Mouse (Mus musculus): ENCODE measurements around the gene Gh. TPM values are rescaled to one million over a fixed set of nuclear protein-coding genes. Genes with fewer than 3 reads are reported as not detected.
"Not testable (repeated sequence)": the region's sequence is repeated elsewhere in the genome, so short reads cannot be mapped to it uniquely, and the experiment has no call there.

Gh gene
- not detected for polyA plus RNA-seq (2017; shearing (Covaris generic))

DNA sequence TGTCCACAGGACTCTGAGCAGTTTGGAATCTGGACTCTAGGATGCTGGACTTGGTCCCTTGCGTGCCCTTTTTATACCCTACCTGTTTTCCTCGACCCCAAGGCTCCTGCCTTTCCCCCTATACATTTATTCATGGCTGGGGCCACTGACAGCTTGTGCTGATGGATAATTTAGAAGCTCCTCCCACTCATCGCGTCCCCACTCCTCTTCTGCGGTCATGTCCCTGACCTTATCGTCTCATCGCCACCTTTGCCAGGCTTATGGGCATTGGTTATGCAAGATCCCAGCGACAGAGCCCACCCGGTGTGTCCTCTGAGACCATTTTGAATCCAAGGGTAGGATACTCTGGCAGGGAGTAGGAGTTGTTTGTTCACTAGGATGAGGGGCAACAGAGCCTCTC is at the start of gene Gh:
TSS of gene Gh (minus strand) at position 101 of the 400 bp plus-strand sequence.
- no peak for ATAC-seq

DNA sequence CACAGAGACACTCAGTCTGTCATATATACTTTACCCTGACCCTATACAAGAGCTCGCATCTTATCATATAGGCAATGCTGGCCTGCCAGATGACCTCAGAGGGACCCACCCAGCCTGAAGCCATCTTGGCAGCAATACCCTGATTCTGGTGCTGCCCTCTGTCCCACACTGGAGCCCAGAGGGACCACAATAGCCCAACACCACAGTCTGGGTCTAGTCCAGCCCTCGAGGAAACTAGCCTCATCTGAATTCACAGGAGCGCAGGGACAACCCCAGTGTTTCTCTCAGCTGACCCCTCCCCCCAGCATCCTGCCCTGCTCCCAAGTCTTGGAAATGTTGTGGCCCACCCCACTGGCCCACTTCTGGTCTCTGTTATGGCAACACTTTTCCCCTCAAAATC is 49.6 kb upstream of the Gh start:
- no peak for ATAC-seq

DNA sequence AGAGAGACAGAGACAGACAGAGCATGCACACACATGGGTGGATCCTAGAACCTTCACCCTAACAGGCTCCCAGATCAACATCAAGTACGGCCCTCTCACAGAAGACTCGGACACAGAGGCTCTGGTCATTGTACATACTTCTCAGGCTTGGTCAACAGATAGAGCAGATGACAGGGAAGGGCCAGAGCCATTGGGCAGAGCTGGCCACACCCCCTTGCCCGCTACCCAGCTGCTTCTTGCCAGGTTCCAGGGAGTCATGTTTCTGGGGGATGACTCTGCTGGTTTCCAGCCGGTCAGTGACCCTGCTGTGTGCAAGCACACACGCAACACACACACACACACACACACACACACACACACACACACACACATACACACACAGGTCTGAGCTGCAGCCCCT is 49.2 kb upstream of the Gh start:
- no peak for ATAC-seq

DNA sequence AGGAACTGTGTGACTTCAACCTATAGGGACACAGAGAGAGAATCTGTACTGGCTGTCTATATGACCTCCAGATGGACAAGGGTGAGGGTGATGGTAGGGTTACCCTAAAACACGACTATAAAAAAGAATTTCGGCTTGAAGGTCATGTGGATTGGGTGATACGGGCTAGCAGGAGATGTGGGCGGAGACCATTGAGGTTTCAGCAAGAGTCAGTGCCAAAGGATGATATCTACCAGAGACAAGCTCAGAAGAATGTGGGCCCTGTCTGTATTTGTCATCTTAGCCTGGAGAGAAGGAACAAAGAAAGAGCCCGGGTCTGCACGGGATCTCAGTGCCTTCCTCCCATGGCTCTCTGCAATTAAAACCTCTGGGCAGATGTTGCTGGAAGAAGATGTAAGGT is 48.1 kb upstream of the Gh start:
- no peak for ATAC-seq

DNA sequence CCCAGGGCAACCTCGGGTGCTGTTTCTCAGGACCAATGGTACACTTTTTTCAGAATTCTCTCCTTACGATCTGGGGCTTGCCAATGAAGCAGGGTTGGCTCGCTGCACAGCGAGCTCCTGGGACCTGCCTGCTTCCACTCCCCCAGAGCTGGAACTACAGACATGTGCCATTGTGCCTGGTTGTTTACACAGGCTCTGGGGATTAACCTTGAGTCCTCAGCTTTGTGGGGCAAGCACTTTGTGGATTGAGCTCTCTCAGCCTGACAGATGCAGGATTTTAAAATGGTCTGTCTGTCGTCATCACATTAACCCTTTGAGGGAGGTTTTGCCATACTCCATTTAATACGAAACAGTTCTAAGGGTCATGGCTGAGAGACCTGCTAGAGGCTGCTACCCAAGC is 43.2 kb upstream of the Gh start:
- ATAC-seq = no peak

DNA sequence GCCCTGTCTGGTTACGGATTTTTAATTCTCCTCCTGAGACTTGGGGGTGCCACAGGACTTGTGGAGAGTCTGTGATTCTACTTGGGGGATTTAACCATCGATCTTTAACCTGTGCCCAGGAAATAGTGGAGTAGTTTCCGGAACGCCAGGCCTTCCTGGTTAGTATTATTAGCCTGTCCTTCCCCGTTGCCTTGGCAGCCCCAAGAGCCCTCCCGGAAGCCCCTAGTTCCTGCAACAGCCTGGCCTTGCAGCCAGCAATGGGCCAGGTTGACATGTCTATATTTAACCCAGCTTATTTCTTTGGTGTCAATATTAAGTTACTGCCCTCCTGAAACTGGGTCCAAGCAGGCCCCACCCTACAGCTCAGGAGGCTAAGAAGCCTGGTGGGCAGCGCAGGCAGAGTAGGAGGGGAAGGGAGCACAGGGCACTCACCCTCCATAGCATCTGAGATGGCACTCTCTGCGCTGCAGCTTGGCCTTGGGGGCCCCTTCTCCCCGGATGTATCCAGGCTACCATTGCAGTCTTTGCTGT is 39.4 kb upstream of the Gh start:
- ATAC-seq = no peak

DNA sequence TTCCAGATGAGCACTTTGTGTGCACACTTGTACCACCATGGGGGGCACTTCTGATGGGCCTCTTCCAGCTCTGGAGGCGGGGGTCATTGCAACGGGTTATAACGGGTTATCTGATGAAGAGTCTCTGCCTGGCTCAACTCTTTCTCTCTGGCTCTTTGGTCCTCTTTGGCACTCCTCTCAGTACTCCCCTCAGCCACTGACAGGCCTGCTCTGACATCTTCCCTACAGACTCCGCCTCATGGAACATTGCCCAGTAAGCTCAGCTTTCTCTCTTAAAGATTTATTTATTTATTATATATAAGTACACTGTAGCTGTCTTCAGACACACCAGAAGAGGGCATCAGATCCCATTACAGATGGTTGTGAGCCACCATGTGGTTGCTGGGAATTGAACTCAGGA is 37.7 kb upstream of the Gh start:
- not testable (repeated sequence) for ATAC-seq

DNA sequence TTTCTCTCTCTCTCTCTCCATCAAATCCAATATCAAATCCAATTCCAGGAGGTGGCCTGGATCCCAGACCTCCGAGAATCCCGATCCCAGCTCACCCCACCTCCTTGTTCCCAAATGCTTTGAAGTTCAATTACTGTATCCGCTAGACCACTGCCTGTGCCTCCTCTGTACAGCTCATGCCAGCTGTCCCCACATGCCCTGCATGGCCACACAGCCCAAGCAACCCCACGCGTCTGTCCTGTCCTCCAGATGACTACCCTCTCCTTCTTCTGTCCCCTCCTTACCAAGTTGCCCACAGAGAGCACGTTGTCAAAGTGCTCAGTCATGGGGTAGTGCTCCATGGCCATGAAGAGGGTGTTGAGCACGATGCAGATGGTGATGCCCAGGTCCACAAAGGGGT is 37.2 kb upstream of the Gh start:
- no peak for ATAC-seq

DNA sequence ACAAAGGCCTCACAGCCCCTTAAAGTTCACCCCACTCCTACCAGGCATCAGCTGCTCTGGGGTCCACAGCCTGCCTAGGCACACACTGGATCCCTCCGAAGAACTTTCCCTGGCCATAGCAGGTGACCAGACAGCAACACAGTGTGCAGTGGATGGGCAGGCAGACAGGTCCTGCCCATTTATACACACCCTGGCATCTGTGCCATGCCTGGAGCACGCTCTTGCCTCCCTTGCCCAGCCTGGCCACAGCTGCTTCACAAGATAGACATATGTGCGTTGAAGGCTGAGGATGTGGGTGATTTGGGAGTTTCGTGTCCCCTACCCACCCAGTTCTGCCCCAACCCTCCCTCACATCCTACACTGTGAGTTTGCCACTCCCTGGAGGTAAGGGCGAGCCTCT is 36.4 kb upstream of the Gh start:
- no peak for ATAC-seq

DNA sequence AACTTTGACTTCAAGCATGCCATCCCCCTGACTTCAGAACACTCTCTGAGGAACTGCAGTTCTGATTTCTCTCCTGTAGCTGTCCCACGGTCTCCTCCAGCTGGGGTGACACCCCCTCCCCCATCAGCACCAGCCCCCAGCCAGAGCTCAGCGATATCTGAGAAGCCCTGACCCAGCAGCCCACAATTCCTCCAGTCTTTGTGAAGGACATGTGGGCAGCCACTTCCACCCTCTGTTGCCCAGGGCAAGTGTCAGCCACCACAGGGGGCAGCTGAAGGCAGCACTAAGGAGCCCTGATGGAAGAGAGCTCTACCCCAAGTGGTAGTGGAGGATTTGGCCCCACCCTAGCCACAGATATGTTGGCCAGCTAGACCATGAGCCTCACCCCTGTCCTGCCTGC is 32.4 kb upstream of the Gh start:
- no peak for ATAC-seq

DNA sequence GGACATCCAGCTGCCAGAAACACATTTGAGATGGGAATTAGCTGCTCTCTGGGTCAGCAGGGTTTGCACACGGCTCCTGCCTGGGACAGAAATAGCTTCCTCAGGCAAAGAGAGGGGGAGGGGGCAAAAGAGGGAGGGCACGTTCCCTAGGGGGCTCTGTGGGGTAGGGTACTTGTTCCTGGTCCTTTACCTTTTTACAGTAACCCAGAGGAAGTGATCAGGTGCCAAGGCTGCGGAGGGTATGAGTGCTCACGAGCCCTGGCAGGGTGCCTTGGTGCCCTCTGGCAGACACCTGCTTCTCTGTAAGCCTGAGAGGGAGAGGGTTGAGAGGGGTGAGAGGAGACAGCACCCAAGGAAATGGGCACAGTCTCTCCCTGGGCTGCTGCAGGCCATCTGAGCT is 30.8 kb upstream of the Gh start:
- no peak for ATAC-seq

DNA sequence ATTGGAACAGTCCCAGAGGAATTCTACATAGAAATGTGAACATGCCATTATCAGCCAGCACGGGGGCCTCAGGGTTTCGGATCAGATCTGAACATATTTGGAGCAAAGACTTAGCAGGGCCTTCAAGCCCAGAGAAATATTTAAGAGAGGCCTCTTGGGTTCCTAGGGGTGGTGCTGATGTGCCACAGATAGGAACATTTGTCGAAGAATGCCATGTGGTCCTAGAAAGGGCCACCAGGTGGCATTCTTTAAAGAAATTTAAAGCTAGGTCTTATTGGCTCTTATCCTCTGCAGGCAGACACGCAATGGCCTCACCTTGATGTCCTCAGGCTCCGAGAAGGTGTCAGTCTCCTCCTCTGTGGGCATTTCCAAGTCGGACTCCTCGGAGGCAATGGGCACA is 28.0 kb upstream of the Gh start:
- peak; percentile 84 for ATAC-seq

DNA sequence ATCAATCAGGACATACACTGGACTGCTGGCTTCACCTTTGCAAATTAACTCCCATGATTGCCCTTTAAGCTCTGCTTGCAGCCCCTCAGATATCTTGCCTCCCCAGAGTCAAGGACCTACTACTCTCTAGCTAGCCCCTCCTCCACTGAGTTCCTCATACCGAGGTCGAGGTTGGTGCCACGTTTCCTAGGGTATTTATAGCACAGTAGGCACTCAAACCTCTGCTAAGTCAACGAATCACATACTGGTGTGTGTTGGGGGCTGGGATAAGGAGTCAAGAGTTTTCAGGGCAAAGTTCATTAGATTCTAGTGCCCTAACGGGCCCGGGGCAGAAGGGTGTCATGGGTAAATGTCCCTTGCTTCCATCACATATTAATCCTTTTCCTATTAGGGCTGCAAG is 27.5 kb upstream of the Gh start:
- ATAC-seq = no peak

DNA sequence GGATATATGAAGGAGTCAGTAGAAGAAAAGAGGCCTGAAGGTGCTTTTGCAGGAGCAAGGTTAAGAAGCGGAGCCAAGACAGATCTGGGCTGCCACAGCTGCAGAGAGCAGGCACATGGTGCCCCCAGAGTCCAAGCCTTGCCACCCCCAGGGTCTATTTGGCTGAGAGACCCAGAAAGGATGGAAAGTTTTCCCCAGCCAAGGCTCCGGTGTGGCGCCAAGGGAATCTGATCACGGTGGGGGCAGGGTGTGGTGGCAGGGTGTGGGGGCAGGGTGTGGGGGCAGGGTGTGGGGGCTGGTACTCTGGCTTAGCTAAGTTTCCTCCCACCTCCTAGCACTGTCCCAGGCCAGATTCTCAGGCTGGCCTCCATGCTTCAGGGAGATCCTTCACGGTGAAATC is 26.9 kb upstream of the Gh start:
- no peak for ATAC-seq

DNA sequence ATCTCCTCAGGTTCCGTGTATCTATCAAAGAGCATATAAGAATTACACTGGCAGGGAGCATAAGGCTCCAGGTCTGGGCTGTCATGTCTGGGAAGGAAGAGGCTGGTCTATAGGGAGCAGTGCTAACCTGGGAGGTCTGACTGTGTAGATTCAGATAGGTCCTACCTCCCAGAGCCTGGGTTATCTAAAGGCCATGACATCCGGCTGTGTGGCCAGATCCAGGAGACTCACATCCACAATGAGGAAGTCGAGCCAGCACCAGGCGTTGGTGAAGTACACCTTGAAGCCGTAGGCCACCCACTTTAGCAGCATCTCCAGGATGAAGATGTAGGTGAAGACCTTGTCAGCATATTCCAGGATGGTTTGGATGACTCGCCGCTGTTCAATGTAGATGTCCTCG is 24.8 kb upstream of the Gh start:
- no peak for ATAC-seq

DNA sequence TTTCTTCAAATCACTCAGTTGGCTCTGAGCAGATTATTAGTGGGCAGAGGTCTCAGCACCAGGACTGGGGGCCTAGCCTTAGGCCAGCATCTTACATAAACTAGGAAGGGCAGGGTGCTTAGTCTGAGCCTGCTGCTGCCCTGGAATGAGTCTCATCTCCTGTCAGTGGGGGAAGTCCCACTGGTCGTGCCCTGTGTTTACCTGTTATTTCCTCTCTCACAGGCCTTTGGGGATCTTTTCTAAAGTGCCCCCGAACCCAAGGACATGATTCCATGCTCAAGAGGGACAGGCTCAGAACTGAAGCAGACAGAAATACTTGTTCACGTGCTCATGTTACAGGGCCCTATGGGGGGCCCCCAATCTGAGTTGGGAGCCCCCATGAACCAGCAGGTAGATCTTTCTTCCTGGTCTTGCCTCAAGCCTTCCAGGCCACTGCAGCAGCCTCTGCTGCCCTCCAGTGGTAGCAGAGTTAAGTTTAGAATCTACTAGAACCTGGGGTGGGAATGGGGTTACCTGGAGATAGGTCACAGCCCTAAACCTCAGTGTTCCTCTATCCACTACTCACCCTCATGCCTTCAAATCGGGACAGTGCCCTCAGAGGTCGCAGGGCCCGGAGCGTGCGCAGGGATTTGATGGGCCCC is 24.0 kb upstream of the Gh start:
- ATAC-seq = no peak

DNA sequence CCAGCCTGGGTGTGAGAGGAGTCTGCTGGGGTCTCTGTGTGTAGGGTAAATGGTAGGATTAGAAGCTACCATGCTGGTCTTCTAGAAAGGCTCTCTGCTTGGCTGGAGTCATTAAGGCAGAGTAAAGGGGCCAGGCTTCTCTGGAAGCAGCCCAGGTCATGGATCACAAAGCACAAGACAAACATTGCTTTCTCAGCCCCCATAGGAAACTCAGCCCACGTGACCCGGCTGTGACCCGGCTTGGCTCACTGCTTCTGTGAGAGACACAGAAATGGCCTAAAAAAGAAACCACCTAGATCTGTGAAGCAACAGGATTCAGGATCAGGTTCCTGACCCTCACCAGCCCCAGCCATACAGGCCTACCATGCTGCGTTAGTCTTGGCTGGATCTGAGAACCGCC is 23.2 kb upstream of the Gh start:
- ATAC-seq = no peak

DNA sequence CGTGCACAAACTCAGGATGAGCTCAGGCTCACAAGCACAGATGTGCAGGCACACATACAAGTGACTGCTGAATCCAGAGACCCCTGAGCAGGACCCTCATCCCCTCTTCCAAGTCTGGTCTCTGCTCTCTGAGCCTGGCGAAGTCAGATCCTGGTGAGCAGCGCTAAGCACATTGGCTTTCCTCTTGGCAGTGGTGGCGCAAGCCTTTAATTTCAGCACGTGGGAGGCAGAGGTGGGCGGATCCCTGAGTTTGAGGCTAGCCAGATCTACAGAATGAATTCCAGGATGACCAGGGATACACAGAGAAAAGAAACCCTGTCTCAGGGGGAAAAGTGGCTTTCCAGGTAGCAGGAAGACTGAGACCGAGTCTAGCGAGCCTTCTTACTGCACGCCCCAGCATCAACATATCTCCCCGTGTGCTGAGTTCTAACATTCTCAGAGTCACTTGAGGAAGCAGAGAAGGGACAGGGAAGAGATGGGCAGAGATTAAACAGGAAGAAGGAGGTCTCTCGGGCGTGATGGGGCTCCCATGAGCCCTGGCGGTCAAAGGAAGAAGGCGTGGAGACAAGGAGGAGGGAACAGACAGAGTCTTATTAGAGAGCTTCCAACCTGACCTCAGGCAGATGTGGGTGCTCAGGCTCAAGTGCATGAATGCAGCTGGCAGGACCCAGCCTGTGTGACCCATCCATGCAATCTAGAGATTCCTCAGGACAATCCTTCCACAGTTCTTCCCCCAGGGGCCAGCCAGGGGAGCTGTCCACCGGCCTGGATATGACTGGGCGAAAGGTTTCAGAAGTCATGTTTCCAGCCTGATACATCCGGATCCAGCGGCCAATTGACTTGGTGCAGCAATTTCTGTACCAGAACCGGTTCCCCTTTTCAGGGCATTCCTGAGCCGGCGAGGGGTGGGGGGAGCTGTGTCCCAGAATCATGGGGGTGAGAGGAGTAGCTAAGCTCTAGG is 17.0 kb upstream of the Gh start:
- ATAC-seq = no peak

DNA sequence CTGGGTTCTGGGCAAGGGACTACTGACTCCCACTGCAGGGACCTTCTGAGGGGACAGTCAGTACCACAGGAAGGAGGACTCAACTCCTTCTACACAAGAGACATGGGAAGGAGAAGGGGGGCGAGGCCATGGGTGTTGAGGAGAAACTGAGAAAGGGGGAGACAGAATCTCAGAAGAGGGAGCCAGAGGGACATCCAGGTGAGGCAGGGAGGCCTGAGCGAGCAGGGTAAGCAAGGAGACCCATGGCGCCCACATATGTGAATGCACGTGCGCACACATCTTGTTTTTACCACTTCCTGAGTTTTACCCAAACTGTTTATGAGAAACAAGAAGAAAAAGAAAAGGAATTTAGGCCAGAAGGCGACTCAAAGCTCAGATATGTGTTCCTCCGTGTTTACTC is 16.1 kb upstream of the Gh start:
- ATAC-seq = peak; percentile 28

DNA sequence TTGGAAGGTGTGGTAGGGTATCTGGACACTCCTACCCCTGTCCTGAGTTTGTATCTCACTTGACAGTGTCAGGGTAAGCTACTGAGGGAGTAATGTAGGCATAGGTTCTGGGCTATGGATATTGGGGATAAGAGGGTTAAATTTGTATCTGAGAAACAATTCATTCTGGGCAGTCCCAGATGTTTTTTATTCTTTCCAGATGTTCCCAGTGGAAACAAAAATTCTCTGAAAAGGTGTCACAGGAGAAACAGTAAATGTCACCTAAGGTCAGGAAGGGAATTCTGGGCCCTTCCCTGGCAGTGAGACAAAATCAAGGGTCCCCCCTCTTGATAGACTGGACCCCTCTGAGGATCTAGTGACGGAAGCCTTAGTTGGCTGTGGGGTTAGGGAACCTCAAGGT is 14.8 kb upstream of the Gh start:
- ATAC-seq = no peak

DNA sequence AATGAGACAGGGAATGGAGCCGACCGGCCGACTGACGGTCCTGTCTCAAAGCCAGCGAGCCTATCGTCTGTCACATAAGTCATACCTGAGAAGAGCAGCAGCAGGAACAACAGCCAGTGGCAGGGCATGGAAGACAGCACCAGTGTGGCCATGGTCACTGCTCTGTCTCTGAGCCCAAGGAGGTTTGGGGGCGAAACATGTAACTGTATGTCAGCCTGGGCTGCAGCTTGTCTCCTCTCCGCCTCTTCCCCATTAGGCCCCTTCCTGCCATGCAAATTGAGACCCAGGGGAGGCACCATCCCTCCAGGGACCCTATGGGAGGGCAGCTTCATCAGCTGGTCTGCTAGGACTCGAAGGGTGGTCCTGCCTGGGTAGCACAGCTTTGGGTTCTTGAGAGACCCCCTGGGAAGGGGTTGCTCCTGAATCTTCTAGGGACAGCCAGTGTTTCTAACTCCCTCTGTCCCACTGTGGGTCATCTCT is 12.7 kb upstream of the Gh start, which contains the start of gene Cd79b:
TSS of gene Cd79b (minus strand) at position 430 of the 480 bp plus-strand sequence.
- no peak for ATAC-seq

DNA sequence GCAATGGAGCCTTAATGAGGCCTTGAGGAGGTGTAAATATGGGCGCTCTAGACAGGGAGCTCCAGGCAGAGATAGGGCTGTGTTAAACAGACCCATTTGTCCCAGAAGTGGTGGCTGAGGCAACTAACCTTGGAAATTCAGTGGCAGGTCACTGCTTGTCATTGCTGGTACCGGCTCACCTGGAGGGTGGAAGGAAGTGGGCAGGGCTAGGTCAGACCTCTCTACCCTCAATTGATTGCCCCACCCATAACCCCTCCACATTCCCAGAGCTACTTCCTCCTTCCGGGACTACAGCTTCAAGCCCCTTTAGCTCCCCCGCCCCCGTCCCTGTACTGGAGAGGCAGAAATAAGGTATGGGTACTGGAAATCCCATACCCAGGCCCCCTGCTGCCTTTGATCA is 11.9 kb upstream of the Gh start:
- peak; percentile 40 for ATAC-seq

DNA sequence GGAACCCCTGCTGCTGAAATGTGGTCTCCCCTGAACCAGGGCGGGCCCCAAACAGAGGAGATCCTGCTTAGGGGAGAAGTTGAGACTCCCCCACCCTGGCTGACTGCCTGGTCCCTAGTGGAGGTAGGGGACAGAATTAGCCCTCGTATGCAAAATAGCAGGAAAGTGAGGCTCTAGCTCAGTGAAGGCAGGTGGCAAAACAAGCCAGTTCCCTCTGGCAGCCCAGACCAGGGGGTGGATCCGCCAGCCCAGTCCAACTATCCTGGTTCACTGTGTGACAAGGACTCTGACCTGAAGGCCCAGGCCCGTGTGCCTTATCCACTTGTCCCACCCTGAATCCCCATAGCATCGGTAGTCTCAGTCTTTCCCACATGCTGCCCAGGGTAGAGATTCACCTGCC is 8.5 kb upstream of the Gh start:
- no peak for ATAC-seq

DNA sequence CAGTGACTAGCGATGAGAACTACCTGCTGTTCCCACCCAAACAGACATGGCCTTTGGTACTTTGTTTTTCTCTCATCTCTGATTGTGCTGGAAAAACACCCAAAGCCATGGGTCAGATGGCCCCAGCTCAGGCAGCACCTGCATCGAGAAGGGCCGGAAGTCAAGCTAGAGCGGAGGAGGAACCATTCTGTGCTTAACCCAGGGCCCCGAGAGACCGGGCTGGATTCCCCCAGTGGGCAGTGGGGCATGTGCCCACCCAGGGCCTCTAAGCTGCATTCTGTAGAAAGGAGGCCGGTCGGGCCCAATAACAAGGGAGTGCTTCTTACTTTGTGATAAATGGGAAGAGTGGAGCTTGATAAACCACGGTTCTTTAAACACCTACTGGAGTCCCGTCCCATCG is 6.5 kb upstream of the Gh start:
- ATAC-seq = no peak

Data from activated CD4-positive, CD25-positive, alpha-beta regulatory T cell, adult 4 months (primary cell).